9 mouse cellular contexts compared by ENCODE assay signal in the genomic region with DNA sequence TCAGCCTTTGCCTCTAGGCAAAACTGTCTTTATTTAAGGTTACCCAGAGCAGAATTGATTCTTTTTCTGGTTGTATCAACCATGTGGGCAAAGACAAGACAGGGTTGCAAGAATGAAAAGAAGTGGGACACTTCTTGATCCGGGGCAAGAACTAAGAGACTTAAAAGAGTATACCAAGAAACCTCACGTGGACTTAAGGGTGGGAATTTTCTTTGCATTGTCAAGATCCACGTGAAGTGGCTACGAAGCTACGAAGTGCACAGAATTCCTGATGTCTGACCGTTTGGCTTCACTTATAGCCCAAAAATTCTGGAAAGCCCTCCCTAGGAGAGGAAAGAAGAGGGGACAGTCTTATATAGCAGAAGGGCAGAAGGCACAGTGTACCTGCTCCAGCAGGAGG. TPM values are rescaled to one million over a fixed set of nuclear protein-coding genes. Genes with fewer than 3 reads are reported as not detected.
A peak's percentile ranks its signal among the peaks of the same experiment; 100 is the strongest.
DNase-seq lines count a peak whose midpoint lies in the region; ATAC-seq and TF ChIP-seq lines count a peak whose summit lies in the region.
"Had no signal": no experiment of that assay in that cellular context is flagged by ENCODE, and none has a peak within 500 bp of the region (broad histone marks: within the 10 kb centered on the region; RNA-seq: fewer than 3 reads in every experiment).

No protein-coding gene starts in this region.

- H3K4me3 ChIP-seq in gastrocnemius, adult 2 months, result no peak overlapping the region
- peak overlapping the region; percentile 83 for H3K4me3 ChIP-seq in E14TG2a.4 (replicated peaks; ENCODE audit: low read length)
- peak overlapping the region; percentile 0; the same call in 1 of the 2 replicates for H3K4me3 ChIP-seq in hindbrain, embryonic 12.5 days
- H3K4me3 ChIP-seq in midbrain, embryonic 10.5 days, result peak overlapping the region; percentile 44

- peak overlapping the region; percentile 37; the same call in 1 of the 2 replicates for H3K9ac ChIP-seq in hindbrain, embryonic 12.5 days

- H3K27me3 ChIP-seq in E14TG2a.4 (ENCODE audit: insufficient read depth, low read length), result no peaks in the 10 kb centered on the region
- H3K27me3 ChIP-seq in hindbrain, embryonic 12.5 days, result peaks cover 25% of the 10 kb centered on the region
- peaks cover 57% of the 10 kb centered on the region for H3K27me3 ChIP-seq in midbrain, embryonic 10.5 days (ENCODE audit: low read depth, poor library complexity, severe bottlenecking)

- intact Hi-C loops in gastrocnemius, adult 2 months (cut with DNase I), result no loop called here
- intact Hi-C loops in left cerebral cortex, postnatal 25 days (cut with DNase I), result no loop called here

- ATAC-seq in hindbrain, embryonic 12.5 days (ENCODE audit: low FRiP score), result no peak
- no peak for ATAC-seq in granulocyte monocyte progenitor cell, adult 5-6 weeks (replicated peaks; ENCODE audit: poor library complexity, severe bottlenecking)

- DNase-seq in gastrocnemius, adult 2 months, result no peak
- DNase-seq in gastrocnemius, postnatal 4 days (ENCODE audit: low spot score in 2 of 2), result no peak
- no peak for DNase-seq in midbrain, embryonic 10.5 days (ENCODE audit: low spot score)
- no peak for DNase-seq in spleen, postnatal 14 days (ENCODE audit: low spot score in 2 of 2)
- DNase-seq in left cerebral cortex, postnatal 25 days (ENCODE audit: low spot score in 2 of 2), result no peak

- H3K27ac ChIP-seq in gastrocnemius, adult 2 months, result peak overlapping the region; percentile 9; the same call in 1 of the 2 replicates
- H3K27ac ChIP-seq in hindbrain, embryonic 12.5 days, result peak overlapping the region; percentile 88
- H3K27ac ChIP-seq in midbrain, embryonic 10.5 days (replicated peaks), result peak overlapping the region; percentile 94

- H3K4me1 ChIP-seq in E14TG2a.4 (replicated peaks; ENCODE audit: low read depth, low read length), result peaks cover 93% of the 10 kb centered on the region
- H3K4me1 ChIP-seq in hindbrain, embryonic 12.5 days, result peaks cover 73% of the 10 kb centered on the region
- H3K4me1 ChIP-seq in midbrain, embryonic 10.5 days, result peaks cover 83% of the 10 kb centered on the region

- 20% methylated on average over 6 of the region's 6 CpGs for WGBS in hindbrain, embryonic 12.5 days
- 24% methylated on average over 6 of the region's 6 CpGs for WGBS in midbrain, embryonic 10.5 days

- TF ChIP-seq CTCF in gastrocnemius, adult 2 months (IDR thresholded peaks at IDR 0.05), result no peak
- TF ChIP-seq CTCF in E14TG2a.4 (conservative IDR thresholded peaks at IDR 0.05; ENCODE audit: low read length), result no peak

- no peaks in the 10 kb centered on the region for H3K9me3 ChIP-seq in E14TG2a.4 (ENCODE audit: low read length)
- H3K9me3 ChIP-seq in hindbrain, embryonic 12.5 days (replicated peaks), result no peaks in the 10 kb centered on the region
- H3K9me3 ChIP-seq in midbrain, embryonic 10.5 days (replicated peaks), result no peaks in the 10 kb centered on the region

- H3K4me2 ChIP-seq in hindbrain, embryonic 12.5 days (replicated peaks), result peak overlapping the region; percentile 29

- H3K36me3 ChIP-seq in E14TG2a.4 (ENCODE audit: insufficient read depth, low read length), result peaks cover 34% of the 10 kb centered on the region
- H3K36me3 ChIP-seq in hindbrain, embryonic 12.5 days, result no peaks in the 10 kb centered on the region
- H3K36me3 ChIP-seq in midbrain, embryonic 10.5 days, result no peaks in the 10 kb centered on the region

RNA-seq across cellular contexts. Expression of gene Pipox, which starts 0.6 kb away (rescaled TPM):
- total RNA-seq in gastrocnemius, adult 2 months (2021), result not detected
- under 1 TPM; 0.34 to 0.57 TPM for total RNA-seq in gastrocnemius, postnatal 4 days (2021)
- polyA plus RNA-seq in hindbrain, embryonic 12.5 days (2016; fragmentation: Nextera tagmentation; extraction: Ambion mirVana), result 5.0 and 7.1 TPM in 2 replicates
- polyA plus RNA-seq in midbrain, embryonic 10.5 days (2016; fragmentation: Nextera tagmentation; extraction: Ambion mirVana), result 9.0 and 16.5 TPM in 2 replicates
- total RNA-seq in granulocyte monocyte progenitor cell, adult 5-6 weeks (2014; fragmentation: Nextera tagmentation), result not detected in 2 replicates
- 0.39 and 0.77 TPM in 2 replicates for total RNA-seq in granulocyte monocyte progenitor cell, adult 5-6 weeks (2017)
- total RNA-seq in left cerebral cortex, postnatal 25 days (2021), result under 1 TPM; 0.69 to 0.96 TPM
- total RNA-seq: common myeloid progenitor, adult 5-6 weeks had no signal

RNA-seq across cellular contexts. Expression of gene Sez6, which starts 37.3 kb away (rescaled TPM):
- under 1 TPM in 1 of 2 experiments, not detected in 1; 0.25 TPM for total RNA-seq in gastrocnemius, adult 2 months (2021)
- 1 to 10 TPM in 1 of 2 experiments, under 1 TPM in 1; 0.21 to 1.0 TPM for total RNA-seq in gastrocnemius, postnatal 4 days (2021)
- 47.3 and 48.7 TPM in 2 replicates for polyA plus RNA-seq in hindbrain, embryonic 12.5 days (2016; fragmentation: Nextera tagmentation; extraction: Ambion mirVana)
- polyA plus RNA-seq in midbrain, embryonic 10.5 days (2016; fragmentation: Nextera tagmentation; extraction: Ambion mirVana), result 3.5 and 7.1 TPM in 2 replicates
- not detected in 2 replicates for total RNA-seq in granulocyte monocyte progenitor cell, adult 5-6 weeks (2014; fragmentation: Nextera tagmentation)
- total RNA-seq in granulocyte monocyte progenitor cell, adult 5-6 weeks (2017), result not detected in 2 replicates
- 100 to 1,000 TPM; 145 to 168 TPM for total RNA-seq in left cerebral cortex, postnatal 25 days (2021)
- total RNA-seq: common myeloid progenitor, adult 5-6 weeks had no signal

Comparison
In these comparisons a context has a peak if more than half of its experiments do, and no peak if none do; other contexts are left out.
1. H3K27ac ChIP-seq: peak in every context shown above with its lines; median percentile 94 in midbrain, embryonic 10.5 days; 88 in hindbrain, embryonic 12.5 days; 9 in gastrocnemius, adult 2 months.
2. RNA of gene Sez6, which starts 37.3 kb away (total RNA-seq): 145 to 168 TPM in left cerebral cortex, postnatal 25 days; 0.21 to 1.0 TPM in gastrocnemius, postnatal 4 days, 0.25 TPM in gastrocnemius, adult 2 months and not detected in granulocyte monocyte progenitor cell, adult 5-6 weeks; every median in the first group is over 10 times any median in the second.